Mouse (Mus musculus) lung, postnatal 0 days (tissue): ENCODE measurements around the gene Cox5b.
A peak's percentile ranks its signal among the peaks of the same experiment; 100 is the strongest.

Experiments
- CTCF ChIP-seq: IDR thresholded peaks from 2 replicates; pipeline ENCODE4 v1.5.1; 2016; ENCODE audit warnings: antibody characterized with exemption, mild to moderate bottlenecking
- EP300 ChIP-seq: IDR thresholded peaks from 2 replicates; pipeline ENCODE4 v1.6.1; 2016; ENCODE audit warnings: antibody characterized with exemption, mild to moderate bottlenecking, control low read depth

DNA sequence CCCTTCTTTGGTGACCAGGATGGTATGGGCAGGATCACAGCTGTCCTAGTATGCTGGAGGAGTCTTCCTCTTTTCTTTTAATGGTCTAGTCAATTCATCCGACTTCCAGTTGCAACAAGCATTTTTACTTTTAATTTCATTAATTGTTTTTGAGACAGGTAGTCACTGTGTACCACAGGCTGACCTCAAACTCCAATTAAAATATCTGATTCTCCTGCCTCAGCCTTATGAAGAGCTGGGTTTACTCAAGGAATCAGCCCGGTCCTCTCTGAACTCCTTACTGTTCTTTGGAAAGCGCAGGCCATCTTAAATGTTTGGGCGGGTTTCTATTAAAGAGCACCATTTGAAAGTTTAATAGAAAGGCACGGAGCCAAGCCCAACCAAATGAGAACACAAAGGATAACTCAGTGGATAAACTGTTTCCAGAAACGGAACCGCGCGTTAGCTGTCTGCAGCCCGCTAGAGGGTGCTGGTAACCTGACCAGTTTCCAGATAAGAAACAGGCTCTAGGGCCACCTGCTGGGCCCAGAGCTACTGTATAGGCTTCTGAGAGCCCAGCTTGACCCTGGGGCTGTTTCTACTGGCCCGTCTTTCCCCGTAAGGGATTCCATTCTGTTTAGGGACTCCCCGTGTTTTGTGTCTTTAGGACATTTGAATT lies 7.3 kb upstream of the Cox5b start:
- peak; percentile 93 for TF ChIP-seq CTCF
- no peak for TF ChIP-seq EP300
